Mouse (Mus musculus): ENCODE data around the gene Caps2. TPM values are rescaled to one million over a fixed set of nuclear protein-coding genes. Genes with fewer than 3 reads are reported as not detected.
A peak's percentile ranks its signal among the peaks of the same experiment; 100 is the strongest.
"Not testable (repeated sequence)": the region's sequence is repeated elsewhere in the genome, so short reads cannot be mapped to it uniquely, and the experiment has no call there.

The Caps2 gene
- polyA plus RNA-seq, 1 experiment from 2014 or later = 0.75 TPM

- not testable (repeated sequence) for H3K4me1 ChIP-seq (ENCODE audit: control insufficient read depth, insufficient read depth, low read length); H3K27ac ChIP-seq (ENCODE audit: low read length); H3K36me3 ChIP-seq (ENCODE audit: control insufficient read depth, insufficient read depth, low read length); H3K9me3 ChIP-seq (replicated peaks; ENCODE audit: control insufficient read depth, low read length, poor library complexity, severe bottlenecking); H3K9ac ChIP-seq (ENCODE audit: low read depth, low read length); H3K4me3 ChIP-seq (ENCODE audit: low read depth, low read length); H3K27me3 ChIP-seq (ENCODE audit: control insufficient read depth, insufficient read depth, low read depth, low read length)
- peak overlapping the region; percentile 39 for H3K4me2 ChIP-seq (ENCODE audit: low read length)
- WGBS = 25% methylated on average over 13 of the region's 13 CpGs
- ATAC-seq = peak; percentile 86
Observed at GRCm38 (mm10) chr10:112177027-112177426, 13.6 kb downstream of the Caps2 start.

DNA sequence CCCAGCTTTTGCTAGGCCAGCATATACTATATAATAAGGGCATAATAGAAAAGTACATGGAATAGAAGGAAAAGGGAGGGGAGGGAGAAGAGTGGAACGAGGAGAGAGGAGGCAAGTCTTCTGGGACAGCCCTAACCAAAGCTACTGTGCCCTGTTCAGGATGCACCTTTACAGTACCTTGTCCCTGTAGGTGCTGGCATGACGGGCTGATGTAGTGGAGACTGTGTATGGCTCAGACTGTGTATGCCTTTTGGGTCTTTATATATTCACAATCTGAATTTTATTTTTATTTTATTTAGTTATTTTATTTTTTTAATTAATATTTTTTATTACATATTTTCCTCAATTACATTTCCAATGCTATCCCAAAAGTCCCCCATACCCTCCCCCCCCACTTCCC is 30.5 kb downstream of the Caps2 start:
- H3K9me3 ChIP-seq (replicated peaks; ENCODE audit: control insufficient read depth, low read length, poor library complexity, severe bottlenecking); H3K4me2 ChIP-seq (ENCODE audit: low read length); H3K27ac ChIP-seq (ENCODE audit: low read length); H3K9ac ChIP-seq (ENCODE audit: low read depth, low read length); H3K27me3 ChIP-seq (ENCODE audit: control insufficient read depth, insufficient read depth, low read depth, low read length); H3K4me1 ChIP-seq (ENCODE audit: control insufficient read depth, insufficient read depth, low read length); H3K4me3 ChIP-seq (ENCODE audit: low read depth, low read length); ATAC-seq; H3K36me3 ChIP-seq (ENCODE audit: control insufficient read depth, insufficient read depth, low read length): not testable (repeated sequence)
- 83% methylated on average over 2 of the region's 2 CpGs for WGBS

DNA sequence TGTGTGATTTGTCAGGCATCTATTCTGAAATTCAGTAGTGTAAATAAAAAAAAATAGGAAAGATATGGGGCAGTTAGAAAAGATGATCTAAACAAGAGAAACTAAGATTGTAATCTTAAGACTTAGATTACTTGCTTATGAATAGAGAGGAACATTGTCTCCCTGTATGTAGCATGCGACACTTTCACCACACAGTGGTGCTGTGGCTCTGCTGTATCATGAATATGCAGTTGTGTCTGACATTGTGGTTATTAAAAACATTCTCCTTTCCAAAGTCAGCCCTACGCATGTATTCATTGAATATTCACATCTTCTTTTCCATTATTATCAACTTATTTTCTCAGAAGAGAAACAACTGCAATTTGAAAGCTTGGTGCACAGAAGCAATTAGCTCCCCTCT is 40.0 kb downstream of the Caps2 start:
- H3K36me3 ChIP-seq (ENCODE audit: control insufficient read depth, insufficient read depth, low read length) = no peaks in the 10 kb centered on the region
- no peaks in the 10 kb centered on the region for H3K27me3 ChIP-seq (ENCODE audit: control insufficient read depth, insufficient read depth, low read depth, low read length)
- WGBS = 20% methylated on average over 2 of the region's 2 CpGs
- H3K4me1 ChIP-seq (ENCODE audit: control insufficient read depth, insufficient read depth, low read length) = no peaks in the 10 kb centered on the region
- H3K9ac ChIP-seq (ENCODE audit: low read depth, low read length) = no peak overlapping the region
- H3K4me2 ChIP-seq (ENCODE audit: low read length) = no peak overlapping the region
- ATAC-seq = peak; percentile 92
- no peak overlapping the region for H3K27ac ChIP-seq (ENCODE audit: low read length)
- no peaks in the 10 kb centered on the region for H3K9me3 ChIP-seq (replicated peaks; ENCODE audit: control insufficient read depth, low read length, poor library complexity, severe bottlenecking)
- no peak overlapping the region for H3K4me3 ChIP-seq (ENCODE audit: low read depth, low read length)

DNA sequence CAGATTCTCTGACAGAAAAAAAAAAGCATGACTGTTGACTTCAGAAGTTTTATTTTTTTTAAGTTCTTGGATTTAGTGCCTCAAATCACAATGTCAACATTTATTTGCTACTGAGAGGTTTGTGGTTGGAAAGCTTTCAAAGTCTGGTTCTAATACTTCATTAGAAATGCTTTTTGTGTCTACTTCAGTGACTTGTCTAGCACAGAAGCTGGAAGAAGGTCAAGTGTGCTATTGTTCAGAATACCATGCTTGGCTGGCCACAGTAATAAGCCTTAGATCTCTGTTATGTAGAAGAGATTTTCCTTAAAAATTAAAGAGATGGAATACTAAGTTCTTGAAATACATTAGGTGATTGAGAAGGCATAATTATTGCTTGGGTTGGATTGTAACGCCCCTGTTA is 63.7 kb downstream of the Caps2 start:
- H3K9me3 ChIP-seq (replicated peaks; ENCODE audit: control insufficient read depth, low read length, poor library complexity, severe bottlenecking) = no peaks in the 10 kb centered on the region
- H3K4me1 ChIP-seq (ENCODE audit: control insufficient read depth, insufficient read depth, low read length) = no peaks in the 10 kb centered on the region
- H3K4me3 ChIP-seq (ENCODE audit: low read depth, low read length) = no peak overlapping the region
- no peak overlapping the region for H3K4me2 ChIP-seq (ENCODE audit: low read length)
- H3K27ac ChIP-seq (ENCODE audit: low read length) = no peak overlapping the region
- ATAC-seq = no peak
- H3K36me3 ChIP-seq (ENCODE audit: control insufficient read depth, insufficient read depth, low read length) = no peaks in the 10 kb centered on the region
- WGBS = 62% methylated on average over 1 of the region's 1 CpGs
- no peak overlapping the region for H3K9ac ChIP-seq (ENCODE audit: low read depth, low read length)
- no peaks in the 10 kb centered on the region for H3K27me3 ChIP-seq (ENCODE audit: control insufficient read depth, insufficient read depth, low read depth, low read length)

DNA sequence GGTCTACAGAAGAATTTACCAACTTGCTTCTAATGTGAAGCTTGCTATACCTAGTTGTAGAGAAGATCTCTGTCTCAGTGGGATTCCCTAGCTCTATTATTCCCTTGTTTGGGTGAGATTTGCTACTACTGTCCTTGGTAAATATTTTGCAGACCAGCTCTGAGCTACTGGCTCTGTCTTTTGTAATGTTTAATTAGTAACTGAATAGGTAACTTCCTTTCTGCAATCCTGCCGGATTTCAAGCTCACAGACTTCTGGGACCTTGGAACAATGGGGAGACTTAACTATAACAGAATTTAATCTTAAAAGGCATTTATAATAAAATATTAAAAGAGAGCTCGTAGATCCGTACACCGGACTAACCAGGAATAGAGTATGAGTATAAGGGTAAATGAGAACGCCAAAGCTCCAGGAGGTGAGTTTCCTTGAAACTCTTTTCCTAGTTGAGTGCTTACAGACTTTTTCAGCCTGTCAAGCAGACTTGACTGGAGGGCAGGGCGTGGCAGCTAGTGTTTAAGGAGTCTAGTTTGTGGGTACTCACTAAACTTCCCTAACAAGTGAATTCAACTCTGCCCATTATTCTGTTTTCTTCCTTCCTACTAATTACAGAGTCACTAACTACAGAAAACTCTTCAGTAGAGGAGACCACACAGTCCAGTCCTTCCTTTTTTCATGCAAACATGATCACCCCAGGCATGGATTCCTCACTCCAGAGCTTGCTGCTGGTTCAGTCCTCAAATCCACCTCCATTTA is 65.8 kb downstream of the Caps2 start:
- ATAC-seq; H3K36me3 ChIP-seq (ENCODE audit: control insufficient read depth, insufficient read depth, low read length); H3K9me3 ChIP-seq (replicated peaks; ENCODE audit: control insufficient read depth, low read length, poor library complexity, severe bottlenecking); H3K4me2 ChIP-seq (ENCODE audit: low read length); H3K4me1 ChIP-seq (ENCODE audit: control insufficient read depth, insufficient read depth, low read length); H3K27me3 ChIP-seq (ENCODE audit: control insufficient read depth, insufficient read depth, low read depth, low read length); H3K27ac ChIP-seq (ENCODE audit: low read length); H3K4me3 ChIP-seq (ENCODE audit: low read depth, low read length); H3K9ac ChIP-seq (ENCODE audit: low read depth, low read length): not testable (repeated sequence)
- WGBS = 48% methylated on average over 6 of the region's 6 CpGs

DNA sequence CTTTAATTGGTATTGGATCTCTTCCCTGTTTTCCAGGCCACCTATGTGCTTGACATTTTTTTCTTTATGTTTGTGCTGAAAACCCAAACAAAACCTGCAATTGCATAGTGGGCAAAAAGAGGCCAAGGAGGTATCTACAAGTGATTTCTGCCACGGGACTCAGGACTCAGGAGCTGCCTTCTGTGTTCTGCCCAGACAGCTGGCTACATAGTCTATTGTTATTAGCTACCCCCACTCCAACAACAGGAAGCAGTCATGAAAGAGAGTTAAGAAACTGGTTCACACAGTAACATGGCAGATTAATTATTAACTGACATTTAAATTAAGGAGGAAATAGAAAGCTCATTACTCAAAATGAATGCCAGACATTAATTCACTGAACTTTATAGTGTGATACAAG is 69.3 kb downstream of the Caps2 start:
- H3K27ac ChIP-seq (ENCODE audit: low read length); H3K27me3 ChIP-seq (ENCODE audit: control insufficient read depth, insufficient read depth, low read depth, low read length); ATAC-seq; H3K36me3 ChIP-seq (ENCODE audit: control insufficient read depth, insufficient read depth, low read length); H3K9ac ChIP-seq (ENCODE audit: low read depth, low read length); H3K4me2 ChIP-seq (ENCODE audit: low read length); H3K9me3 ChIP-seq (replicated peaks; ENCODE audit: control insufficient read depth, low read length, poor library complexity, severe bottlenecking); H3K4me3 ChIP-seq (ENCODE audit: low read depth, low read length); H3K4me1 ChIP-seq (ENCODE audit: control insufficient read depth, insufficient read depth, low read length): not testable (repeated sequence)
- WGBS = 21% methylated on average over 1 of the region's 1 CpGs

DNA sequence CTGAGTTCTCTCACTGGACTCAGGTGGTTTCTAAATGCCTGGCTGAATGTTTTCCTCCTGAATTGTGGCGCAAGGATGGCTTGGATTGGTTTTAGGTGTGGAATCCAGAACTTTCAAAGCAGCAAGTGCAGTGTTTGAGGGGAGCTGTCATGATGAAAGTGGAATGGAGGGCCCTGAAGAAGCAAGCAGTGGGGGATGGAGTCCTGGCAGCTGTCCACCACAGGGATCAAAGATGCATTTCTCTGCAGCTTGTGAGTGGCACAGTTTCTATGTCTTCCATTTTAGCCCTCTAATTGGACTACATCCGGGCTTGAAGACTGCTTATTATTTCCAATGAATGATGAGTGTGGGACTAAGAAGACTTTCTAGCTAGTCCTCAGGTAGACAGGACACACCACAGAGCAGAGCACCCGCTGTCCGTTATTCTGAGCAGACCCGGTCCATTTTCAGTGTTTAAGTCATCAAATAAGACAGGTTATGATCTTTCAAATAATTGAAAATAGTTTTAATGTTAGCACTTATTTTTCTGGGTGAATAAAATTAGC is 72.0 kb downstream of the Caps2 start:
- peak; percentile 39; the same call in 1 of the 2 replicates for ATAC-seq
- not testable (repeated sequence) for H3K36me3 ChIP-seq (ENCODE audit: control insufficient read depth, insufficient read depth, low read length); H3K27me3 ChIP-seq (ENCODE audit: control insufficient read depth, insufficient read depth, low read depth, low read length); H3K4me3 ChIP-seq (ENCODE audit: low read depth, low read length); H3K4me1 ChIP-seq (ENCODE audit: control insufficient read depth, insufficient read depth, low read length); H3K9me3 ChIP-seq (replicated peaks; ENCODE audit: control insufficient read depth, low read length, poor library complexity, severe bottlenecking); H3K9ac ChIP-seq (ENCODE audit: low read depth, low read length); H3K27ac ChIP-seq (ENCODE audit: low read length); H3K4me2 ChIP-seq (ENCODE audit: low read length)
- WGBS = 65% methylated on average over 5 of the region's 5 CpGs

DNA sequence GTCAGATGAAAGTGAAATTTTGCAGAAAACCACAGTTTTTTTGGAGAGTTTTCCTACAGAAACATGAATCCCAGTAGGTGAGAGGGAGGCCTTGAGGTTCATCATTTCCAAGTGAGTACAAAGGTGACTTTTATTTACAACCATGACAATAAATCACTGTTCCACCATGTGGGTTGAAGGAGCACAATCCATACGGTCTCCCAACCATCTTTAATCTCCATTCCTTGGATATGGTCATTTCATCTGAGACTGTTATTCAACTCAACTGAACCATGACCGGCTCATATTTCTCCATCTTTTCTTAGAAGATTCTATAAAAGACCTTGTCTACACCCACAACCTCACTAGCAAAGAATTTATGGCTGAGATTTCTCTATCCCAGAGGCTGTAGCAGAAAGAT is 84.9 kb downstream of the Caps2 start:
- 72% methylated on average over 2 of the region's 2 CpGs for WGBS
- Histone ChIP-seq H3K27me3 (ENCODE audit: control insufficient read depth, insufficient read depth, low read depth, low read length) (no peaks in the 10 kb centered on the region), H3K4me2 (ENCODE audit: low read length) (no peak overlapping the region), H3K9me3 (replicated peaks; ENCODE audit: control insufficient read depth, low read length, poor library complexity, severe bottlenecking) (no peaks in the 10 kb centered on the region), H3K36me3 (ENCODE audit: control insufficient read depth, insufficient read depth, low read length) (no peaks in the 10 kb centered on the region), H3K27ac (ENCODE audit: low read length) (no peak overlapping the region), H3K9ac (ENCODE audit: low read depth, low read length) (no peak overlapping the region), H3K4me1 (ENCODE audit: control insufficient read depth, insufficient read depth, low read length) (no peaks in the 10 kb centered on the region), H3K4me3 (ENCODE audit: low read depth, low read length) (no peak overlapping the region)
- ATAC-seq = no peak

- Histone ChIP-seq H3K9ac (ENCODE audit: low read depth, low read length) (no peak overlapping the region), H3K4me1 (ENCODE audit: control insufficient read depth, insufficient read depth, low read length) (no peaks in the 10 kb centered on the region), H3K9me3 (replicated peaks; ENCODE audit: control insufficient read depth, low read length, poor library complexity, severe bottlenecking) (no peaks in the 10 kb centered on the region), H3K4me3 (ENCODE audit: low read depth, low read length) (no peak overlapping the region), H3K4me2 (ENCODE audit: low read length) (no peak overlapping the region), H3K36me3 (ENCODE audit: control insufficient read depth, insufficient read depth, low read length) (no peaks in the 10 kb centered on the region), H3K27me3 (ENCODE audit: control insufficient read depth, insufficient read depth, low read depth, low read length) (no peaks in the 10 kb centered on the region), H3K27ac (ENCODE audit: low read length) (no peak overlapping the region)
- no peak for ATAC-seq
- WGBS = 77% methylated on average over 3 of the region's 3 CpGs
Observed at GRCm38 (mm10) chr10:112263467-112263866, 100.0 kb downstream of the Caps2 start.

All from midbrain, embryonic 16.5 days (tissue).